Mouse (Mus musculus): ENCODE measurements around the gene Tlnrd1. TPM values are rescaled to one million over a fixed set of nuclear protein-coding genes. Genes with fewer than 3 reads are reported as not detected.
"Not testable (repeated sequence)": the region's sequence is repeated elsewhere in the genome, so short reads cannot be mapped to it uniquely, and the experiment has no call there.

Gene Tlnrd1
- 4.8 and 7.2 TPM in 2 replicates for total RNA-seq (2017)

DNA sequence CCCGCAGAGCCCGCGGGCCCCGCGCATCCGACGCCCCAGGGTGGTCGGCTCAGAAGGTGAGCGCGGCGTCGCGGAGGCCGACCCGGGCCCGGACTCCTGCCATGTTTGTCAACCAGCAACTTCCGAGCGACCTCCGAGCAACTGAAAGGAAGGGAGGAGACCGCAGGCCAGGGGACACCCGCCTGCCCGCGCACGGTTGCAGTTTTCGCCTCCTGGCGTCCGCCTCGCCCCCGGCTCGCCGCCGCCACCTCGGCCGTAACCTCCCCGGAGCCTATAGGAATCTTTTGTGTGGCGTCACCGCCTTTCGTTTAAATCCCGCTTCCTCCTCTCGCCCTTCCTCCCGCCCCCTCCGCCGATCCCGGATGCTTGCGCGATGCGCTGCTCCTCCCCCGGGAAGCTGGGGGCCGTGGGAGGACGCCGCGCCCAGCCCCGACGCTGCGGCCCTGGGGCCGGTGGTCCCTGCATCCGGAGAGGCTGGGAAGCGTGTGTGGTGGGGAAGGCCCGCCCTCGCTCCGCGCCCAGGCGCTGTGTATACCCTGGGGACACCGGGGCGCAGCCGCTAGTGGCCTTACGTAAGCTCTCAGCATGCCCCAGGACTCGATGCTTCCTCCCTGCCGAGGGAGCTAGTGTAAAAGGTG, at the start of gene Tlnrd1, which contains the start of gene Mesd:
Gene Tlnrd1, minus strand, starts transcription at position 285 of the 638 bp plus-strand sequence.
Gene Mesd, plus strand, starts transcription at position 446 of the 638 bp plus-strand sequence.
- ATAC-seq (replicated peaks; ENCODE audit: low read depth, poor library complexity, severe bottlenecking) = peak; percentile 71

DNA sequence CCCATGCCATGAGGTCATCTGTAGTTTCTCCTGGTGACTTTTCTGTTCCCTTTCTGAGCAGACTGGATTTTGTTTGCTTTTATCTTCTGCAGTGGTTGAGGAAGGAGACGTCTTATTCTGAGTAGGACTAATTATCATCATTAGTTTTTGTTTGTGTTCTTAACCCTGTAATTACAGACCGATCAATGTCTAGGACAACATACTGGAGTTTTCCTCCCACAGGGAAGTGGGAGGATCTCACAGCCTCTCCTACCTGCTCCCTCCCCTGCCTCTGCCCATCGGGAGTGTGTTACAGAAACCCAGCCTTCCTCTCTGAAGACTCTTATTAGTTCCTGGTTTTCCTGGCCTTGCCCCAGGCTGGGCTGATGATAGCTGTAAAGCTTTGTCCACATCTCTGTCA, 37.5 kb upstream of the Tlnrd1 start:
- no peak for ATAC-seq (replicated peaks; ENCODE audit: low read depth, poor library complexity, severe bottlenecking)

DNA sequence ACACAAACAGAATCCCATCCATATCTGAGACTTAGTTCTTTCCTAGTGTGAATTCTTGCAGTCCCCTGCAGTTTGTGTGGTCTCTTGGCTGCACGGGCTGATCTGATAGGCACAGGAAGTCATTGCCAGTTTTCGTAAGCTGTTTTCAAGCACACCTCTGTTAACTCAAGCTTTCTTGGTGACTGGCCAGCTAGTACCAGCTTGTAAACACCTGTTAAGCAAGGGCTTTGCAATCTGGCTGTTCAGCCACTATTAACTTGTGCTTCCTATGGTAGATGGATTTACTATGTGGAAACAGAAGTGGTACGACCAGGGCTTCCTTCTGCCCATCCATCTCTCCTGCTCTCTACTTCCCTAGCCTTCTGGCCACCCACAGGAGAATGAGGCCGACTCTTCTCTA, 36.1 kb upstream of the Tlnrd1 start:
- no peak for ATAC-seq (replicated peaks; ENCODE audit: low read depth, poor library complexity, severe bottlenecking)

DNA sequence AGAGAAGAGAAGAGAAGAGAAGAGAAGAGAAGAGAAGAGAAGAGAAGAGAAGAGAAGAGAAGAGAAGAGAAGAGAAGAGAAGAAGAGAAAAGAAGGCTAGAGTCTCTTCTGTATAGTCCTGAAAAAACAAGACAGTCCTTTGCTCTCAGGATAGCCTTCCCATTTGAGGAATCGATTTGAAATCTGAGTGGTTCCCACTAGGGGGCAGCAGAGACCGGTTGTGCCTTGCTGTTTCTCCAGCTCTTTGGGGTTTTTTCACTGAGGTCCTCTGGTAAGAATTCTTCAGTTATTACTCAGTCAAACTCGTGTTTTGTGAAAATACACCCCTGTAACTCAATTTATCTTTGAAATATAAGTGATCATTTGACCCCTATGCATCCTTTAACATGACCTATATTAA, 30.5 kb upstream of the Tlnrd1 start:
- peak; percentile 94 for ATAC-seq (replicated peaks; ENCODE audit: low read depth, poor library complexity, severe bottlenecking)

DNA sequence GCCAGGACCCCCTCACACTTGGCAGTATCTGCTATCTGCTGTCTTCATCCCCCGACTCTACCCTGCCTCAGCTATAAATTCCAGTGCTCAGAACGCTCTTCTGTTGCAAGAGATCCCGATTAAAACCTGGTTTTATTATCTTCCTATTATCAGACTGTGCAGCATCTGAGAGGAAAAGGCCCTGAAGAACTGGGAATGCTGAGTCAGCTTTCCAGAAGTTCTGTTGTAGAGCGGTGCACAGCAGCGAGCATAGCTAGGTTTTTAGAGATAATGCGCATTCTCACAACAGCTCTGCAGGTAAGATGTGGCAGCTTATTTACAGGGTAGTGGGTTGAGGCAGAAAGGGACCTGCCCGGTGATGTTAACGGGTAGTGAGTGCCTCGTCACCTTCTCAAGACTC, 29.9 kb upstream of the Tlnrd1 start:
- ATAC-seq (replicated peaks; ENCODE audit: low read depth, poor library complexity, severe bottlenecking) = no peak

DNA sequence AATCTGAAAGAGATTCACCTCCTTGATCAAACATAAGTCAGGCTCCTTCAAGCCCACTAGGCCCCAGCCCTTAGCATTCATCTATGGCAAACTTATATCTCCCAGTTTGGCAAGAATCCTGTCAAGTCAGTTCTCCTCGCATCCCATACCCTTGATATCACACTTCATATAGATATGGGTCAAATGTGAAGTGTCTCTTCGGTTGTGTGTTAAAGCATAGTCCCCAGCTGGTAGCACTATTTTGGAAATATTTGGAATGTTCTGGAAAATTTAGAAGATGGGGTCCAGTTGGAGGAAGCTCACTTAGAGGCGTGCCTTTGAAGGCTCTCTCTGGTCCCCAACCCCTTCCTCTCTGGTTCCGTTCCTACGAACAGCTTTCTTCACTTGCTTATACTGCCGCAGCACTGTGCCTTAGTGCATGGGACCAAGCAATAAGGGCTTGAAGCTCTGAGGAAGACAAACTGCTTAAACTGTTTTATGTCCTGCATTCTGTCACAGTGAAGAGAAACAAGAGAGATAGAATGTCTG, 29.4 kb upstream of the Tlnrd1 start:
- no peak for ATAC-seq (replicated peaks; ENCODE audit: low read depth, poor library complexity, severe bottlenecking)

DNA sequence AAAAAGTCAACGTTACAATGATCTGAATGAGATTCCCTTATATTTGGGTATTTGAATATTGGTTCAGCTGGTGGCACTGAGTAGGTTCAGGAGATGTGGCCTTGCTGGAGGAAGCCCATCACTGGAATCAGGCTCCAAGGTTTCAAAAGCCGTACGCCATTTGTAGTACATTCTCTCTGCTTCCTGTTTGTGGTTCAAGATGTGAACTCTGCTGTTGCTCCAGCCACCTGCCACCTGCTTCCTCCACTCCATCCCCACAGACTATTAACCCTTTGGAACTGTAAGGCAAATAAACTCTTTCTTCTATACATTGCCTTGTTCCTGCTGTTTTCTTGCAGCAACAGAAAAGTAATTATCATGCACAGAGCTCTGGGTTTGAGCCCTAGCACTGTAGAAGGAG, 27.8 kb upstream of the Tlnrd1 start:
- peak; percentile 73 for ATAC-seq (replicated peaks; ENCODE audit: low read depth, poor library complexity, severe bottlenecking)

DNA sequence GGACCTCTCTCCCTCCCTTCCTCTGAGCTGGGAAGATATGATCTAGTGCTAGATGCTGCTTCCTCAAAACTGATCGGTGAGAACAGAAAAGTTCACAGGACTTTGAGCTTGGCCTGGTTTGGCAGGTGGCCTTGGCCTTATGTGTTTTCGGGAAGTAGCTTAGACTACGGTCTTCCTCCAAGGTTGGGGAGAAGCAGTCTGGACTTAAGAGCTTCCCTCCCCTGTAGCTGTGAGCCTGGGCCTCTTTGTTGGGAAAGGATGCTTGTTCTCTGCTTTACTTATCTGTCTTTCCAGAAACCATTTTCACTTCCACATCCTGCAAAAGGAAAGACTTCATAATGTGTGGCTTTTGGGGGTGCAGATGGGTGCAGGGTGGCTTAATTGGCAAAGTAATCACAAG, 20.7 kb upstream of the Tlnrd1 start:
- peak; percentile 96 for ATAC-seq (replicated peaks; ENCODE audit: low read depth, poor library complexity, severe bottlenecking)

DNA sequence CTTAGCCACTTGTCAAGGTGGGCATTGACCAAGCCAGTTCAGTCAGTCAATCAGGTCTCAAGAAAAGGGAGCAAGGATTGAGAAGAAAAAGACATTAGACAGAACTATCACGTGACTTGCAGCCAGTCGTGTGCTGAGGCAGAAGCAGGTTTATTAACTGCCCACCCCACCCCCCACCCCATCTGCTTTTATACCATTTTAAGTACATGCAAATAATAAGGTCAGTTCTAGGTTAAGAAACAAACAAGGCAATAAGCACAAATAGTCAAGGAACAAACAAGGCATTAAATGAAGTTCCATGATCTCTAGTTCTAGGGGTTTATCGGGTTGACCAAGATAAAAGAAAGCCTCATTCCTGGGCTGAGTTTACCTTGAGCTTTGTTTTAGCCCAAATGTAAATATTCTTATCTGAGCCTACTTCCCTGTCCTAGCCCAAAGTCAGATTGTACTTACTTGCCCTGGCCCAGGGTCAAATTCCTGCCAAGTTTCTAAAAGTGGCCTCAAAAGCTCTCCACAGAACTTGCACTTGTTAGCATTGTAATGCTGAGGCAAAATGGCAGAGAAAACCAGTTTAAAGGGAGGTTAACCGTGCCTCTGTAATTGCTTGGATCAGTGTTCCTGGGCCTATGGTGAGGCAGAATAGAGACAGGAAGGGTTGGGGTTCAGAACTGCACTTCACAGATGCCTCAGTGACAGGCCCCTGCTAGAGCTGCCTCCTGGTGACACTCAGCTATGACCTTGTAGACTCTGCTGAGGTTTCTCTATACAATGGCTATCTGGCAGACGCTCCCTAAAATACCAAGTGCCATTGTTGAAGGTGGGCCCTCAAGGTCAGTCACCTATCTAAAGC, 18.4 kb upstream of the Tlnrd1 start:
- no peak for ATAC-seq (replicated peaks; ENCODE audit: low read depth, poor library complexity, severe bottlenecking)

DNA sequence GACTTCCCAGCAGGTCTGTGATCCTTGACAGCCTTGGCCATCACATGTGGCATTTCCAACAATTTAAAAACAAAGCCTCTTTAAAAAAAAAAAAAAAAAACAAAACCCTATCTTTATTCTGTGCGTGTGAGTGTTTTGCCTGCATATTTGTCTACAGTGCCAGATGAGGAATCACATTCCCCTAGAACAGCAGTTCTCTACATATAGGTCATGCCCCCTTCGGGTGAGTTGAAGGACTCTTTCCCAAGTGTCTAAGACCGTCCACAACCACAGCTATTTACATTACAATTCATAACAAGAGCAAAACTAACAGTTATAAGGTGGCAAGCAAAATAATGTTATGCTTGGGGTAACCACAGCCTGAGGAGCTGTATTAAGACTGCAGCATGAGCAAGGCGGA, 17.3 kb upstream of the Tlnrd1 start:
- no peak for ATAC-seq (replicated peaks; ENCODE audit: low read depth, poor library complexity, severe bottlenecking)

DNA sequence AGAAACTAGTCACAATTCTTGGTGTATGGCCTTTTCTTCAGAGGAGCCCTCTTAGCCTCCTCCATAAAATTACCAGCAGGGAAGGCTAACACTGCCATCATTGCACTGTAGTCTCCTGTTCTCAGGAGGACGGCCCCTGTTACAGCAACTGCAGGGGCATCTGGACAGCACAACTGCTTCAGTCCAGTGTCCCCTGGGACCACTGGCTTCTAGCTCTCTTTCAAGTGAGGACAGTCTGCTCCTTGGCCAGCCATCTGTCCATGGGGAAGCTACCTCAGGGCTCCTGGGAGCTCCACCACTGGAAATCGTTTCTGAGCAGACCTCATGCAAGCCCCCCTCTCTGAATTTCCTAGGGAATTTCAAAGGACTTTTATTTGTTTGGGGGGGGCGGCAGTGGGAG, 16.4 kb upstream of the Tlnrd1 start:
- no peak for ATAC-seq (replicated peaks; ENCODE audit: low read depth, poor library complexity, severe bottlenecking)

DNA sequence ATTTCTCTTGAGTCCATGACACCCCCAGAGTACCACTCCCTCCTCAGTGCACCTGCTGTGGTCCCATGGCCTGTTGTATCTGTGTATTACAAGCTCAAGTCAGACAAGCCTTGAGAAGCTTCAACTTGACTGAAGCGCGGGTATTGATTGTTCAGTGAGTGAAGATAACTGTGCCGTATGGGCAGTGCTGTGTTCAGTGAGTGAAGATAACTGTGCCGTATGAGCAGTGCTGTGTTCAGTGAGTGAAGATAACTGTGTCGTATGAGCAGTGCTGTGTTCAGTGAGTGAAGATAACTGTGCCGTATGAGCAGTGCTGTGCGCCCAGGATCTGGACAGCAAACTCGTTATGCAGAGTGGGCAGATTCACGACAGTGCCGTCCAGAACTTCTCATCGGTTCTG, 14.2 kb upstream of the Tlnrd1 start:
- peak; percentile 68 for ATAC-seq (replicated peaks; ENCODE audit: low read depth, poor library complexity, severe bottlenecking)

DNA sequence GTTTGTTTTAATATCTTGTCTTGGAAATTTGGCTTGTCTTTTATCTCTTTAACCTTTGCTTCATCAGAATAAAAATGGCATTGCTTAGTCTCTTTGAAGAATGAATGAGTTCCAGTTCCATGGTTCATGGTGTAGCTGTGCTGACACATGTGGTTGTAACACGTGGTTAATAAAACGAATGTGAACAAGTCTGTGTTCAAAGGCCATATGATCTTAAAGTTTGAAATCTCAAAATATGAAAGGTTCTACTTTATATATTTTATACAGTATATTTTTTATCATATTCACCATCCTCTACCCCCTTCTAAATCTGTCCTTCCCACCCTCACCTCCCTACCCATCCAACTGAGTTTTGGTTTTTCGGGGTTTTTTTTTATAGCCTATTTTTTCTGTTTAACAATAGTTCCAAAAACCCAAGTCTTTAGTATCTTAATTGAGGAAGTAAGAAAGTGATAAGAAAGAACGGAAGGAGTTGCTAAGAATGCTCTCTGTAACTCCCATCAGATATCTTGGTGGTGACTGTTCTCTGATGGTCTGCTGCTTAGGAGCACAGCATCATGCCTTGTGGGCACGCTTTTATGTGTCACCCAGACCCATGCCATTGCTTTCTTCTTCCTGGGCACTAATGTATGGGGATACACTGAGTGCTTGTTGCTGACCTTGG, 12.1 kb upstream of the Tlnrd1 start:
- ATAC-seq (replicated peaks; ENCODE audit: low read depth, poor library complexity, severe bottlenecking) = no peak

DNA sequence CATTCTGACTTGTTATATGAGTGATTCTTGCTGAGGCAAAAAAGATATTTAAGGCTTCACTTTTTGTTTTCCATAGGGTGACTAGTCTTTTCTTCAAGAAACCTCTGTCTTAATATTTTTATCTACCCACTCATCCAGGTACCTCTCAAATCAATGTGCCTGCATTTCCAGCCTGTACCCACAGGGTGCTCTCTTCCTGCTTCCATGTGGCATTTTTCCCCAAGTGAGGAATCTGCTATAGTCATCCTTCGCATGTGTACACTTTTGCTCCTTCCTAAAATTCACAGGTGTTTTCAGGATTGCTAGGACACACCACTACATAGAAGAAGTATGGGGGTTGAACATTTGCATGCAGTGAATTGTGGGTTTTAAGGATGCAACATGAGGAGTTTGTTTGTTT, 10.2 kb upstream of the Tlnrd1 start:
- no peak for ATAC-seq (replicated peaks; ENCODE audit: low read depth, poor library complexity, severe bottlenecking)

DNA sequence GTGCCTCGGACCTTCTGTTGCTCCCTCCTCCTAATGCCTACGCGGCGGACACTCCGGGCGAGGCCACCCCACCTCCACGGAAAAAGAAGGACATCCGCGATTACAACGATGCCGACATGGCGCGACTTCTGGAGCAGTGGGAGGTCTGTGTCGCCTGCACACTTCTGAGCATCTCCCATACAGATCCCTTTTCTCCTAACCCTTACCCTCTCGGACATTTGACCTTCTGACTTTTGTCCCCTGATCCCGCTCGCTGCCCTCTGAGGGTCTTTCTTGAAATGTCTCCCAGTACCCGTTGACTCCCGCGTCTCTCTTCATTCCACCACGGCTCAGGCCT, 8.2 kb upstream of the Tlnrd1 start:
- no peak for ATAC-seq (replicated peaks; ENCODE audit: low read depth, poor library complexity, severe bottlenecking)

DNA sequence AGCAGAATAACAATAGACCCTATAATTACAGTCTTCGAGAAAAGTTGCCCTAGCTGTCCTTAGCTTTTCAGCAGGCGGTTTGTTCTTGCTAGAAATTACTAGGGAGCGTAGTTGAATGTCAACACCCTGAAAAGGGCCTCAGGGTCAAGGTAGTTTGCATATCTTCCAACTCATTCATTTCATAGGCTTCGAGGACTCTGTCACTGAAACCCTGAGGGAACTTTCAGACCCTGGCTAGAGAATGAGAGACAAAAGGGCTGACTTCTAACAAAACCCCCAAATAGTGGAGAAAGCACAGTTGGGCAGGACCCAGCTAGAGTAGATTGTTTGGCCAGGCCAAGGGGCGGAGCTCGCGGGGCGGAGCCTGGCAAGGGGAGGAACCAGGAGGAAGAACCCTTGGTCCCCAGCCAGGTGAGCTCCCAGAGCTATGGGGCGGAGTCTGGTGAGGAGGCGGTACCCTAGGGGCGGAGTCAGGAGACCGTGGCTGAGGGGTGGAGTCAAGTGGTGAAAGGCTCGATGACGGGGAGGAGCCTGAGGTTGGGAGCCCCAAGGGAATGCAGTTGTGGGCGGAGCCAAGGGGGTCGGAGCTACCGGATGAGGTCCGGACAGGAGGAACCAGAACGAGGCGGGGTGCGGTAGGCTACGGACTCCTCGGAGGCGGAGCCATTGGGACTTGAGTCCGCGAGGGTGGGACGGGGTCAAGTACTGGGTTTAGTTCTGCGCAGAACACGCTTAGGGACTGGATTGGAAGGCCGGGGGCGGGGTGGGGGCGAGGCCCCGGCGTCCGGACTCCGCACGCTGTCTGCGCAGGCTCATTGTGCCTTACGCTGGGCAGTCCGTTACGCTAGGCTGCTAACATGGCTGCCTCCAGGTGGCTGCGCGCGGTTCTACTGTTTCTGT, 7.6 kb upstream of the Tlnrd1 start:
- ATAC-seq (replicated peaks; ENCODE audit: low read depth, poor library complexity, severe bottlenecking) = peak; percentile 87

DNA sequence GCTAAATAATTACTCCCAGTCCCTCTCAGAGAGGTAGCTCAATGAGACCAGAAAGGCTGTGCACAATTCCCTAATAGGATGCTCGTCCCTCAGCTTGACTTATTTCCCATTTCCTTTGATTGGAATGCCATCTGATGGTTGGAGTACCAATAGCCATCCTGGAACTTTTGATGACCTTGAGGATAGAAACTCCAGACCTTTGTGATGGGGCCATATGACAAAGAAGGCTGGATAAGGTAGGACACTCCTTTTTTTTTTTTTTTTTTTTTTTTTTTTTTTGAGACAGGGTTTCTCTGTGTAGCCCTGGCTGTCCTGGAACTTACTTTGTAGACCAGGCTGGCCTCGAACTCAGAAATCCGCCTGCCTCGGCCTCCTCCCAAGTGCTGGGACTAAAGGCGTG, 5.8 kb upstream of the Tlnrd1 start:
- ATAC-seq (replicated peaks; ENCODE audit: low read depth, poor library complexity, severe bottlenecking) = not testable (repeated sequence)

DNA sequence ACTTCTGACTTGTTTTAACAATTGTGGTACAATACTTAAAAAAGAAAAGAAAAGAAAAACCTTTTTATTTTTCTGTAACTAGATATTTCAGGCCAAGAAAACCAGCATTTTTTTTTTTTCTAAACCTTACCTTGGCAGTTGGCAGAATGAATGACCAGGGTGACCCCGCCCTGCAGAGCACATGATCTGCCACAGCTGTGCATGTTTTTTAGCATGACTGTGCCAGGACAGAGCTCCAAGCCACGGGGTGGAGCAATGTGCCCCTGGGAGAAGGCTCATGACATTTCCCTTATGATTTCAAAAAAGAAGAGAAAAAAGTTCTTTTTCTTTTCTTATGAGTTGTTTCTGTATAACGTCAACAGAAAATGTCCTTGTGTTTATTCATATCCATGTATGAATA, 5.3 kb upstream of the Tlnrd1 start:
- ATAC-seq (replicated peaks; ENCODE audit: low read depth, poor library complexity, severe bottlenecking) = no peak

DNA sequence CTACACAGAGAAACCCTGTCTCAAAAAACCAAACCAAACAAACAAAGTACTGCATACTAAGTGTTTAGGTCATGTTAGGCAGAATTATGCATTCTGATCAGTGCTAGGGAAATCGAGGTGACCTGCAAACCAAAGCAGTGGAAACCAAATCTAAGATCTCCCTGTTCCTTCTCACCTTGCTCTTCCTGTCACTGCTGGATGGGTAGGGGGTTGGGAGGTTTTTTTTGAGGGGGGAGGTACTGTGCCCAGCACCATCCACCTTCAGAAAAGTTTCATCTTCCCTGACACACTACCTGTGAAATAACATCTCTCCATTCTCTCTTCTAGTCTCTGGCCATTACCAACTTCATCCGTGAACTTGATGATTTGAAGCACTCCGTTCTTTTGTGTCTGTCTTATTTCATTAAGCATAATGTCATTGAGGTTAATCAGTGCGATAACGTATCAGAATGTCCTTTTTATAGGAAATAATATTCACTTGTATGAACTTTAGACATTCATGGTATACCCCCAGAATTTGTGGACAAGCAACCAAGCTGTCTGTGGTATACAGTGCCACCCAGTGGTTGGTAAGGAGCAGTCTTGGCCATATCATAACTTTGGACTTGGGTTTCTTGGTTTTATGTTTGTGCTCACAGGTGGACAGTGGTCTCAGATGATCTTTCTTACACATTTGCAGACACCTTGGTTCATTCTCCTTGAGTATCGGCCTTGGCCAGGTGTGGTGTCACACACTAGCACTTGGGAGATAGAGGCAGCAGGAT, 2.4 kb upstream of the Tlnrd1 start:
- ATAC-seq (replicated peaks; ENCODE audit: low read depth, poor library complexity, severe bottlenecking) = no peak
